Mouse (Mus musculus) adrenal gland, postnatal 14 days (tissue): ENCODE measurements around the gene Cyb5d2. TPM values are rescaled to one million over a fixed set of nuclear protein-coding genes. Genes with fewer than 3 reads are reported as not detected.

Experiments
- DNase-seq: peaks from one replicate; pipeline ENCODE4 v3.0.0; 2021; ENCODE audit warnings: mixed read lengths
- long read RNA-seq, 2 experiments: library from polyadenylated mRNA; stranded (forward); transcript quantifications; one replicate each; pipeline ENCODE4 v2.0.0; 2021
- total RNA-seq: library from RNA; stranded (reverse); gene quantifications from 2 replicates; pipeline ENCODE4 v1.2.3, GENCODE M21; 2021

The Cyb5d2 gene
- total RNA-seq: 14.2 and 14.5 TPM in 2 replicates
- long read RNA-seq, experiment 1, transcript Cyb5d2-201 (4 exons, 2,393 nt): major isoform, 8 of 15 reads
- long read RNA-seq, experiment 1, partial matches to known transcripts: 1 of 15 reads
- long read RNA-seq, experiment 1, other reads (novel, unspliced or antisense): 0 of 15 reads
- long read RNA-seq, experiment 2, transcript Cyb5d2-201 (4 exons, 2,393 nt): major isoform, 13 of 15 reads
- long read RNA-seq, experiment 2, partial matches to known transcripts: 0 of 15 reads
- long read RNA-seq, experiment 2, other reads (novel, unspliced or antisense): 2 of 15 reads

DNA sequence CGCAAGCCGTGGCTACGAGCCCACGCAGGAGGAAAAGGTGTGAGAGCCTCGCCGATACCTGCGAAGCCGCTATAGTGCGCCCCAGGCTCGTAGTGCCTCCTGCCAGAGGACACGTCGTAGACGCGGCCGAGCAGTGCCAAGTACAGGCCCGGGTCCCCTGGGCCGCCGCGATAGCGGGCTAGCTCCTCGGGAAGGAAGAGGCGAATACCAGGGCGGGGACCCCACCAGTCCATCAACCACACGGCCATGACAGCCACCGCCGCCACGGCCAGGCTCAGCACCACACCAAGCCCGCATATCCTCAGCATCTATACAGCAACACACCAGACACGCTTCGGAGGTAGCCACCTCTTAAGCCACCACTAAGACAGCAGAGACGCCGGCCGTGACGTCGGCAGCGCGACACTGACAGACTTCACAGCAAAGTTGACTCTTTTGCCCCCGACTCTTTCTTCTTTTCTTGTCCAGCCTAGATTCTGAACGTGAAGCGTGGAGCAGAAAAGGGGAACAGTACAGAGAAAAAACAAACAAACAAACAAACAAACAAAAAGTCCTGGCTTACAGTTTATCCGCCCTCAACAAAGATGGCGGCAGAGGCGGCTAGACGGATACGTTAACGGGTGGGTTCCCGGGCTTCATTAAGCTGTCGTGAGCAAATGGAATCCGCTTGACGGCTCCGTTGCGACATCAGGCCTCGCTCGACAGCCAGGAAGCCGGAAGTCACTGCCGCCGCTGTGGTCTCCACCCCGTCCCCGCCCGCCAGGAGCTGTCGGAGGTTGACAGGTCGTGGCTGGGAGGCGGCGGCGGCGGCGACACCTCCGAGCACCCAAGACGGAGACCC, at the start of gene Cyb5d2, which contains the start of gene Zzef1:
Cyb5d2 (minus strand) TSS at position 688 of the 841 bp plus-strand sequence.
Zzef1 (plus strand) TSS at position 772 of the 841 bp plus-strand sequence.
- DNase-seq: peak; percentile 97

- no peak for DNase-seq
Measured at GRCm38 (mm10) chr11:72845526-72845925, 49.6 kb upstream of the Cyb5d2 start.

DNA sequence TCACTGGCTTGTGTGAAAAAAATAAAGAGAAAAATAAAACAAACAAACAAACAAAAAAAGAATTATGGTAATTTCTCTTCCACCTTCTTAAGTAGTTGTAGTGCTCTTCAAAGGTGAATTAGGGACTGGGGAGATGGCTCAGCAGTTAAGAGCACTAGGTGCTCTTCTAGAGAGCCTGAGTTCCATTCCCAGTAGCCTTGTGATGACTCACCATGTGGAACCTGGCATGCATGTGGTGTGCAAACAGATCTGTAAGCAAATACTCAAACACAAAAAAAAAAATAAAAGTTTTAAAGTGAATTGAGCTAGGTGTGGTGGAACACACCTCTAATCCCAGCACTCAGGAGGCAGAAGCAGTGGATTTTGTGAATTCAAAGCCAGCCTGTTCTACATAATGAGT, 47.6 kb upstream of the Cyb5d2 start:
- no peak for DNase-seq

GRCm38 (mm10) chr11:72842731-72843130, 46.8 kb upstream of the Cyb5d2 start:
- DNase-seq: no peak

- no peak for DNase-seq
Measured at GRCm38 (mm10) chr11:72829869-72830268, 33.9 kb upstream of the Cyb5d2 start.

DNA sequence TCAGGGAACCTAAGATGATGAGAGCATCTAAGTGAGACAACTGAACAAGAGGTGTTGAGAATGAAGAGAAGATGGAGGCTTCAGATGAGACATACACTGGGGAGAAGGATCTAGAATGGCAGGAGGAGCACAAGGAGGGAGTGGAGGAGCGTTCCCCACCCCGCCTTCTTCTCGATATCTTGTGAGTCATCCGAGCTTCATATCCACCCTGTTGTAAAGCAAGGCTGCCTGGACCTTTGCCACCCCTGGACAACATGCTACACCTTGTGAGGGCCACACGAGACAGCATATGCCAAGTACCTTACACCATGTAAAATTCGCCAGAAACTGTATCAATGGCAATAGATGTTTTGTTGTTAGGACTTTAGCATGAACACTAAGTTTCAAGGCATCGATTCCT, 25.1 kb upstream of the Cyb5d2 start:
- no peak for DNase-seq

DNA sequence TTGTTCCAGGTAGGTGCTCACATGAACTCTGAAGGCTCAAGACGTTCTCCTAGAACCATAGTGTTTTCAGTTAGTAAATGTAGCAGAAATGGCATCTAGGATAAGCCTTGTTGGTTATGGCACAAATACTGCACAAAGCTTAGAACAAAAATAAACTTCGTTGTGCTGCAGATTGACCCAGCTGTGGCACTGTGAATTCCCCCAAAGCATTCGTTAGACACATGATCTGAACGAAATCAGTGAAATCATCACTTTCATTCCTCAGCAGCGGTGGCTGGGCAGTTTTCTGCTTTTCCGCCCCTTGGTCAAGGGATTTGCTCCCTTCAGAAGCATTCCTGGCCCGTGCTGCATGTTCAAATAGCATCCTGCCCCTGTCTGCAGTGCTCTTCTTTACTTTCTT, 22.1 kb upstream of the Cyb5d2 start:
- DNase-seq: no peak

- DNase-seq: no peak
Measured at GRCm38 (mm10) chr11:72816859-72817258, 20.9 kb upstream of the Cyb5d2 start.

DNA sequence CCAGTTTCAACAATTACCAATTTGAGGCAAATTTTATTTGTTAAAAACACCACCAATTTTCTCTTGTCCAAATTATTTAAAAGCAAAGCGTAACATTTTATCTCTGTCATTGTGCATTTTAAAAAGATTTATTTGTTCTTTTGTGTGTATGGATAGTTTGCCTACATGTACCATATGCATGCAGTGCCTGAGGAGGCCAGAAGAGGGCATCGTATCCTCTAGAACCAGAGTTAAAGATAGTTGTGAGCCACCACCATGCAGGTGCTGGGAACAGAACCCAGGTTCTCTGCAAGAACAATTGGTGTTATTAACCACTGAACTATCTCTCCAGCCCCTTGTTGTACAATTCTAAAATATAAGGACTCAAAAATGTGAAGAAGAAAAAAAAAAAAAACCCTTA, 18.2 kb upstream of the Cyb5d2 start:
- DNase-seq: no peak

- no peak for DNase-seq
Measured at GRCm38 (mm10) chr11:72813687-72814086, 17.7 kb upstream of the Cyb5d2 start.

GRCm38 (mm10) chr11:72807992-72808391, 12.1 kb upstream of the Cyb5d2 start:
- DNase-seq: no peak

GRCm38 (mm10) chr11:72806556-72806955, 10.6 kb upstream of the Cyb5d2 start:
- no peak for DNase-seq

DNA sequence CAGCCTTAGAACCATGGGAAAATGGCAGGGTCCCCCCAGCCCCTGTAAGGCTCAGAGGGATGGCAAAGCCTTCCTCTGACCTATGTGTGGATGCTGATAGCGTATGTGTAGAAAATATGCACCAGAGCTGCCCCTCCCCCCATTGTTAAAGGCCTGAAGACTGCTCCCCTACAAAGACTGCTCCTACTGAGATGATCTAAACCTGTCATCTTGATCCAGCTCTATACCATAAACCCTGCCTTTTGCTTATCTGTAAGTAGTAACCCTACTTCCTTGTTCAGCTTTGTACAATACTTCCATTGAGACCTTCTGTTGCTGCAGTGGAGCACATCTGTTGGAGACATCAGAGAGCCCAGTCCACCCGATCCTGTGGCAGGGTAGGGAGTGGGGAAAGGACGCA, 9.3 kb upstream of the Cyb5d2 start:
- no peak for DNase-seq

DNA sequence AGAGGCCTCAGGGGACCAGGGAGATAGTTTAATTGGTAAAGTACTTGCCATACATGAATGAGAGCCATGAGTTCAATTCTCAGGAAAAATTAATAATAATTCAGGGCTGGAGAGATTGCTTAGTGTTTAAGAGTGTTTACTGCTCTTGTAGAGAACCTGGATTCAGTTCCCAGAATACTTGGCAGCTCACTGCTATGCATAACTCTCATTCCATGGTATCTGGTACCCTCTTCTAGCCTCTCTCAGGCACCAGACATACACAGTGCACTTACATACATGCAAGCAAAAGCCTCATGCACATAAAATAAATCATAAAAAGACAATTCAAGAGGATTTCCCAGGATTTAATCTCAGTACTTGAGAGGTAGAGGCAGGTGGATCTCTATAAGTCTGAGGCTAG, 8.6 kb upstream of the Cyb5d2 start:
- no peak for DNase-seq

DNA sequence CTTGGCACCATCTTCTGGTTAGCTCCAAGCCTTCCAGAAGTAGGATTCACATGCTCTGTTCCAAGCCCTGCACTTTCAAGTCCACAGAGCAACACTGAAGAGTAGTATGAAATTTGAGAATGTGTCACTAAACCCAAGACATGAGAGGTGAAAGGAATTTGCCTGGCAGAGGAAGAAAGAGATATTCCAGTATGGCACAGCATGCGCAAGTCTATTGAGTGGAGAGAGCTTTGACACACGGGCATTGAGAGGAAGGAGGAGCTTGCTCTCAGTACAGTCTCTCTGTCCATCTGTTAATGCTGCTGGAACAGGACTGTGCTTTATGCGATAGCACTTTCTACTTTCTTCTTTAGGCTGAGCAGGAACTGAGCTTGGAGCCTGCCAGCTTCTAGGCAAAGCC, 7.1 kb upstream of the Cyb5d2 start:
- no peak for DNase-seq

DNA sequence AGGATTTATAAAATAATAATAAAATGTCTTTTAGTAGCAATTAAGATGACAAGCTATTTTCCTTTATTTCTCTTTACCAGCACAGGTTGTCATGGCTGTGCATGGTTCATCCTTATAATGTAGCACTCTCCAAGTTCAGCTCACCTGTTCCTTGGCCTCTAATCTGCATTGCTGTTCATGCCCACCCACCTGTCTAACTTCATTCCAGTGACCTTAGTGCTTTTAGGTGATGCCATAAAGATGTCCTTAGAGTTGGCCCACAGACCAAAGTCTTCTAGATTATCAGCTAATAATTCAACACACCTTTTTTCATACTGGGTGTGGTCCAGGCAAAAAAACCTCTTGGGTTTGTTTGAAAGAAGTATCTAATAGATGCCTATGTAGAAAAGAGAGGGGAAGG, 5.2 kb upstream of the Cyb5d2 start:
- no peak for DNase-seq

DNA sequence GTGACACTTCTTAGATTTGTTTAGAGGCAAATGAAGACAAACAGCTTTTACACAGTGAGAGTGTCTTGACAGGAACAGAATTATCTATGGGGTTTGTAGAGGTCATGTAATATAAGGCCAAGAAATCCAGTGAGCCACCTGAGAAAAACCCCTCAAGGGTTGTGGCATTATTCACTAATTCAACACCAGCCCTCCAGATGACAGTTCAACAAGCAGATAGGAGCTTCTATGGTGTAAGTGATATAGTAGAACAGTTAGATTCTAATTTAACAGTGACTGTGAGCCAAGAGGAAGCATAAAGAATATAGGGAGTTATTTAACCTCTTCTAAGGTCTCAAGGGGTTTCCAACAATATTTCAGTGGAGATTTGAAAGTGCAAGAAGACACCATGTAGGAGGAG, 2.2 kb upstream of the Cyb5d2 start:
- DNase-seq: no peak

GRCm38 (mm10) chr11:72796773-72797338, 914 bp upstream of the Cyb5d2 start:
- no peak for DNase-seq

DNA sequence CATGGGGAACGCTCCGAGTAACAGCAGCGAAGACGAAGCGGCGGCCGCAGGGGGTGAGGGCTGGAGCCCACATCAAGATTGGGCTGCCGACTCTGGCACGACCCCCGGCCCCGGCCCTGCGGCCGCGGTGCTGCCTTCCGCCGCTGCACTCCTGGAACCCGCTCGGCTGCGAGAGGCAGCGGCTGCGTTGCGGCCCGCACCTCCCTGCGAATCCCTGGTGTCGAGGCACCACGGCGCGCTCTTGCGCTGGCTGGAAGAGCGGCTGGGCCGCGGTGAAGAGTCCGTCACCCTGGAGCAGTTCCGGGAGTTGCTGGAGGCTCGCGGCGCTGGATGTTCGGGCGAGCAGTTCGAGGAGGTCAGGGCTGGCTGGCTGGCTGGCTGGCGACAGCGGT, 350 bp upstream of the Cyb5d2 start:
- DNase-seq: peak; percentile 63

- DNase-seq: no peak
Measured at GRCm38 (mm10) chr11:72795149-72795454, 840 bp downstream of the Cyb5d2 start.

DNA sequence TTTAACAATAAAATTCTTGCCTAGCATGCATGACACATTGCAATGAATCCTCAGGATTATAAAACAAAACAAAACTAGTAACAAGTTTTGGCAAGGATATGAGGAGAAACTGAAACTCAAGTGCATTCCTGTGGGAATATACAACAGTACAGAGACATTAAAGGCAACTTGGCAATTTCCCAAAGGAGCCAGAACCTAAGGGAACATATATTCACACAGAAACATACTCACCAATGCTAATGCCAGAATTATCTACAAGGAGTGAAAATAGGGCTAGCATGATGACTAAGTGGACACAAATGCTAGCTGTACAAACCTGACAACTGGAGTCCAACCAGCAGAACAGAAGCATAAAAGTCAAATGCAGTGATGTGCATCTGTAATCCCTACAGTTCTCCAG, 3.9 kb downstream of the Cyb5d2 start:
- DNase-seq: no peak

DNA sequence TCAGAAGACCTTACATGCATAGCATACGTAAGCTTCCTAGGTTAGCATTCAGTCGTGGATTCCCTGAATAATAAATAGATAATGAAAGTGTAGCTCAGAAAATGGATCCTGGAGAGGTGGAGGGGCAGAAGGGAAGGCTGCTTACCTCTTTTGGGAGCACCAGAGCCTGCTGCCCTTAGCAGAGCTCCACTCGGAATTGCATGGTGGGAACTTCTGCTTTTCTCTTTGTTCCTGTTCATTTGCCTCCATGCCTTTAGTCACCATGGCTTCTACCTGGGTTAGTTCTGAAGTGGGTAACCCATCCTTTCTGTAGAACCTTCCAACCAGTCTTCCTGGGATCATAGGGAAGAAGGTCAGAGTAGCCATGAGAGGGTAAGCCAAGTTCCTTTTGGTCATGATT, 13.4 kb downstream of the Cyb5d2 start:
- DNase-seq: no peak

- DNase-seq: no peak
Measured at GRCm38 (mm10) chr11:72782103-72782502, 13.8 kb downstream of the Cyb5d2 start.

GRCm38 (mm10) chr11:72778957-72779356, 17.0 kb downstream of the Cyb5d2 start:
- no peak for DNase-seq
